Mouse (Mus musculus) olfactory bulb, adult 2 months (tissue): ENCODE measurements at regions not wholly inside any gene's neighbourhood (a gene's known extent, or its start where the extent isn't known, plus 50 kb on each side); places are given as distances from the start of the nearest gene placed in this dataset.

Source experiments
- CTCF ChIP-seq: fragments of 200-500 bp; IDR thresholded peaks from 2 replicates; pipeline ENCODE4 v1.5.1; 2012; ENCODE audit warnings: low read depth, mild to moderate bottlenecking, low read length, moderate library complexity; ENCODE audit not compliant: insufficient read depth
- POLR2A ChIP-seq: fragments of 200-500 bp; IDR thresholded peaks from 2 replicates; pipeline ENCODE4 v1.6.1; 2012; ENCODE audit warnings: mild to moderate bottlenecking, low read depth, low read length, moderate library complexity; ENCODE audit not compliant: insufficient read depth

GRCm38 (mm10) chr14:100634521-100634920 lies 350.0 kb upstream of the Klf12 start:
- no peak for TF ChIP-seq CTCF
- no peak for TF ChIP-seq POLR2A
